Mouse (Mus musculus): ENCODE measurements around the gene Clec4g. TPM values are rescaled to one million over a fixed set of nuclear protein-coding genes. Genes with fewer than 3 reads are reported as not detected.

Clec4g gene
- total and polyA plus RNA-seq, 3 experiments: not detected

DNA sequence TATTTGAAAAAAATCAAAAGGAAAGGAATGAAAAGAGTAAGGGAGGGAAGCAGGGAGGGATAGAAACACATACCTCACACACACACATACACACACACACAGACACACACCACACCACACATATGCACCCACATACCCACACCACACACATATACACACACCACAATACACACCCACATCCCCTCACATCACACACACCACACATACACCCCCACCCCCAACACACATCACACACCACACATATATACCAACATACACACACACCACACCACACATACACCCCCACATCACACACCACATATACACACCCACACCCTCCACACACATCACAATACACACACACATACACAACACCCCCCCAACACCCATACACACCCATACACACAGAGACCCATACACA, 35.9 kb downstream of the Clec4g start:
- H3K36me3 ChIP-seq (replicated peaks in 1 of 2; ENCODE audit: control insufficient read depth in 1 of 2, insufficient read depth in 1 of 2, low read length in 1 of 2): peaks cover 13 to 56% of the 10 kb centered on the region in 2 experiments
- no peak overlapping the region for H3K9ac ChIP-seq (ENCODE audit: insufficient read depth, low read depth)
- H3K79me2 ChIP-seq (replicated peaks; ENCODE audit: control insufficient read depth, extremely low read depth, insufficient read depth, poor library complexity, severe bottlenecking): no peaks in the 10 kb centered on the region
- no peak overlapping the region for H3K4me2 ChIP-seq (ENCODE audit: insufficient read depth, low read depth, poor library complexity, severe bottlenecking)
- dilution Hi-C loops (cut with MboI; ENCODE audit: extremely low pct_ligation_motif_present, extremely low pct_unique_long_range_greater_than_20kb, low sequenced_read_pairs) (no loop called here), in situ Hi-C loops (cut with MboI; ENCODE audit: low pct_ligation_motif_present, low pct_unique_long_range_greater_than_20kb, low sequenced_read_pairs) (no loop called here)
- no peak for DNase-seq (ENCODE audit: extremely low read depth)
- no peak overlapping the region for H3K4me3 ChIP-seq (replicated peaks in 1 of 3; ENCODE audit: low read depth in 2 of 3, low read length in 2 of 3, poor library complexity in 1 of 3)
- H3K27me3 ChIP-seq (replicated peaks): peaks cover 2% of the 10 kb centered on the region
- H3K9me3 ChIP-seq (replicated peaks; ENCODE audit: low read length): no peaks in the 10 kb centered on the region
- TF ChIP-seq E2F4 (IDR thresholded peaks at IDR 0.05; ENCODE audit: insufficient replicate concordance, low read depth, low read length) (no peak), MEF2A (IDR thresholded peaks at IDR 0.05; ENCODE audit: borderline replicate concordance, low read depth, low read length) (no peak), POLR2AphosphoS2 (IDR thresholded peaks at IDR 0.05; ENCODE audit: low read depth, low read length) (no peak), ZKSCAN1 (IDR thresholded peaks at IDR 0.05; ENCODE audit: borderline replicate concordance, low read depth, low read length) (no peak), RAD21 (IDR thresholded peaks at IDR 0.05; ENCODE audit: low read depth, low read length) (no peak), ELF1 (IDR thresholded peaks at IDR 0.05; ENCODE audit: low read depth, low read length) (no peak), NRF1 (IDR thresholded peaks at IDR 0.05; ENCODE audit: low read depth, low read length) (no peak), SIN3A (IDR thresholded peaks at IDR 0.05; ENCODE audit: low read length) (no peak), EP300 (IDR thresholded peaks at IDR 0.05; ENCODE audit: low read length) (no peak), ZMIZ1 (IDR thresholded peaks at IDR 0.05; ENCODE audit: low read depth, low read length) (no peak), SMC3 (IDR thresholded peaks at IDR 0.05; ENCODE audit: low read depth, low read length) (no peak), KAT2A (IDR thresholded peaks at IDR 0.05; ENCODE audit: insufficient replicate concordance, low read length) (no peak), PAX5 (IDR thresholded peaks at IDR 0.05; ENCODE audit: low read length) (no peak), BHLHE40 (IDR thresholded peaks at IDR 0.05; ENCODE audit: low read depth, low read length) (no peak), USF1 (IDR thresholded peaks at IDR 0.05; ENCODE audit: low read depth, low read length) (no peak), MYC (IDR thresholded peaks at IDR 0.05; ENCODE audit: low read depth, low read length) (no peak)
- peaks cover 21 to 50% of the 10 kb centered on the region in 2 experiments for H3K4me1 ChIP-seq (ENCODE audit: control insufficient read depth in 1 of 2, insufficient read depth in 2 of 2)
- H3K27ac ChIP-seq (ENCODE audit: insufficient read depth, low read depth): no peak overlapping the region

DNA sequence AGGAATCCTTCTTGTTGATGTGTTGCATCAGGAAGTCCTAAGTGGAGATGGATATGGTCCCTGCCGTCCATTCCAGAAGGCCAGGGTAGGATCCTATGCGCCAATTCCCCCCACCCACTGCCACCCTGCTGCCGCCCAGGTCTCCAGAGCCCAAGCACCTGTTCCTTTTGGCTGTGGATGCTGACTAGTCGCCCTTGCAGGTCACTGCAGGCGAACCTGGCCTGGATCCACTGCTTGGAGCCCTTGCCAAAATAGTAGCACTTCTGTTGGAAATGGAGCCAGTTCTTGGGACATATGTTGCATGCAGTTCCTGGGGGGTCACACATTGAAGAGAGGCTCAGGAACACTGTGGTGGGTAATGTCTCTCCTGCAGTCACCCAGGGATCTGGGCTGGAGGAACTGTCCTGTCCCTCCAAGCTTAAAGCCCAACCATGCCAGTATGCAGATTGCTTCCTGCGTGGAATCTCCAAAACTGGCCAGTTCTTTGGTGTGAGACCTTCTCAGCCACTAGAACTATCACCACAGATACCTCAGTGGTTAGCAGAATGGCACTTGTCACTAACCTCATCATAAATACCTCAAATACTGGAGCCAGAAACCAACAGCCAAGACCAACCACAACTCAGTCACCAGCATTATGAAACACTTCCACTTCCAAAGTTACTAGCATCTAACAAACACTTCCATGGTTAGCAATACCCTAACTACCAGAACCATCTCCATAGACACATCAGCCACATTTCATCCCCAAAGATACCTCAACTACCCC, 36.9 kb downstream of the Clec4g start:
- TF ChIP-seq USF2 (conservative IDR thresholded peaks at IDR 0.05; ENCODE audit: low read depth, low read length): no peak
- TF ChIP-seq JUND (conservative IDR thresholded peaks at IDR 0.05; ENCODE audit: low read depth, low read length): no peak
- TF ChIP-seq EP300 (IDR thresholded peaks at IDR 0.05; ENCODE audit: low read length): no peak
- no peak for TF ChIP-seq MXI1 (IDR thresholded peaks at IDR 0.05; ENCODE audit: low read depth, low read length)
- no peaks in the 10 kb centered on the region for H3K9me3 ChIP-seq (replicated peaks; ENCODE audit: low read length)
- DNase-seq (ENCODE audit: extremely low read depth): no peak
- H3K27me3 ChIP-seq (replicated peaks): no peaks in the 10 kb centered on the region
- H3K4me2 ChIP-seq (ENCODE audit: insufficient read depth, low read depth, poor library complexity, severe bottlenecking): no peak overlapping the region
- no peak overlapping the region for H3K4me3 ChIP-seq (replicated peaks in 1 of 3; ENCODE audit: low read depth in 2 of 3, low read length in 2 of 3, poor library complexity in 1 of 3)
- H3K79me2 ChIP-seq (replicated peaks; ENCODE audit: control insufficient read depth, extremely low read depth, insufficient read depth, poor library complexity, severe bottlenecking): peaks cover 1% of the 10 kb centered on the region; the same call in 1 of the 2 replicates
- peaks cover 21 to 65% of the 10 kb centered on the region in 2 experiments for H3K36me3 ChIP-seq (replicated peaks in 1 of 2; ENCODE audit: control insufficient read depth in 1 of 2, insufficient read depth in 1 of 2, low read length in 1 of 2)
- no peak overlapping the region for H3K27ac ChIP-seq (ENCODE audit: insufficient read depth, low read depth)
- no peak overlapping the region for H3K9ac ChIP-seq (ENCODE audit: insufficient read depth, low read depth)
- in situ Hi-C loops (cut with MboI; ENCODE audit: low pct_ligation_motif_present, low pct_unique_long_range_greater_than_20kb, low sequenced_read_pairs): no loop called here
- dilution Hi-C loops (cut with MboI; ENCODE audit: extremely low pct_ligation_motif_present, extremely low pct_unique_long_range_greater_than_20kb, low sequenced_read_pairs): no loop called here
- peaks cover 21 to 59% of the 10 kb centered on the region in 2 experiments for H3K4me1 ChIP-seq (ENCODE audit: control insufficient read depth in 1 of 2, insufficient read depth in 2 of 2)

All from CH12.LX (cell line).